Mouse (Mus musculus): Measurements from ENCODE around the gene Ybx3. TPM values are rescaled to one million over a fixed set of nuclear protein-coding genes. Genes with fewer than 3 reads are reported as not detected.

The Ybx3 gene
- polyA plus RNA-seq, 1 experiment from 2014 or later = 42.5 TPM

- H3K36me3 ChIP-seq (replicated peaks) = no peaks in the 10 kb centered on the region
- WGBS = 98% methylated on average over 2 of the region's 2 CpGs
- no peak overlapping the region for H3K4me3 ChIP-seq
- no peaks in the 10 kb centered on the region for H3K9me3 ChIP-seq
- no peaks in the 10 kb centered on the region for H3K4me1 ChIP-seq
- DNase-seq (ENCODE audit: extremely low spot score, low spot score) = no peak
- H3K27me3 ChIP-seq (ENCODE audit: poor library complexity, severe bottlenecking) = no peaks in the 10 kb centered on the region
- no peak overlapping the region for H3K27ac ChIP-seq
These were observed 41.2 kb downstream of the Ybx3 start for GRCm38 (mm10) chr6:131347026-131347425.

DNA sequence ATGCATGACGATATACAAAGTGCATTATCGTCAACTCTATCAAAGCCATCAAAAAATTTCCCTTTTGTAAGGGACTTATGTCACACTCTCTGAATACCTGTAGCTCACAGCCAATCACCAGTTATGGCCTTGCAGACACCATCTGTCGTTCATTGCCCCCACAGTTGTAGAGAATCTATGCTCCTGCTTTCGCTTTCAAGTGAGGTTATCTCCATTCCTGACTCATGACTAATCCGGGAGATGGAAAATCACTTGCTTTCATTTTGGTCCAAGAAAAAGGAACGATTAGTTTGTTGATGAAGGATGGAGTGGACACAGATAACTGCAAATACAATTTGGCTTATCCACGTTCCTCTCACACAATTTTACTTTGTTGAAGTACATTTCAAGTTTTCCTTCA, 43.9 kb downstream of the Ybx3 start:
- H3K9me3 ChIP-seq = no peaks in the 10 kb centered on the region
- WGBS = 91% methylated on average over 7 of the region's 7 CpGs
- no peaks in the 10 kb centered on the region for H3K36me3 ChIP-seq (replicated peaks)
- H3K27ac ChIP-seq = no peak overlapping the region
- H3K27me3 ChIP-seq (ENCODE audit: poor library complexity, severe bottlenecking) = no peaks in the 10 kb centered on the region
- DNase-seq (ENCODE audit: extremely low spot score, low spot score) = no peak
- no peaks in the 10 kb centered on the region for H3K4me1 ChIP-seq
- H3K4me3 ChIP-seq = no peak overlapping the region

GRCm38 (mm10) chr6:131340082-131340481, 48.2 kb downstream of the Ybx3 start:
- Histone ChIP-seq H3K4me1 (no peaks in the 10 kb centered on the region), H3K27me3 (ENCODE audit: poor library complexity, severe bottlenecking) (no peaks in the 10 kb centered on the region), H3K4me3 (no peak overlapping the region), H3K9me3 (peaks cover 4% of the 10 kb centered on the region; the same call in 1 of the 2 replicates), H3K27ac (no peak overlapping the region), H3K36me3 (replicated peaks) (no peaks in the 10 kb centered on the region)
- no peak for DNase-seq (ENCODE audit: extremely low spot score, low spot score)
- WGBS = 78% methylated on average over 3 of the region's 3 CpGs

GRCm38 (mm10) chr6:131339309-131339708, 49.0 kb downstream of the Ybx3 start:
- 88% methylated on average over 3 of the region's 3 CpGs for WGBS
- Histone ChIP-seq H3K4me3 (no peak overlapping the region), H3K36me3 (replicated peaks) (no peaks in the 10 kb centered on the region), H3K4me1 (no peaks in the 10 kb centered on the region), H3K9me3 (peaks cover 4% of the 10 kb centered on the region; the same call in 1 of the 2 replicates), H3K27ac (no peak overlapping the region), H3K27me3 (ENCODE audit: poor library complexity, severe bottlenecking) (no peaks in the 10 kb centered on the region)
- no peak for DNase-seq (ENCODE audit: extremely low spot score, low spot score)

DNA sequence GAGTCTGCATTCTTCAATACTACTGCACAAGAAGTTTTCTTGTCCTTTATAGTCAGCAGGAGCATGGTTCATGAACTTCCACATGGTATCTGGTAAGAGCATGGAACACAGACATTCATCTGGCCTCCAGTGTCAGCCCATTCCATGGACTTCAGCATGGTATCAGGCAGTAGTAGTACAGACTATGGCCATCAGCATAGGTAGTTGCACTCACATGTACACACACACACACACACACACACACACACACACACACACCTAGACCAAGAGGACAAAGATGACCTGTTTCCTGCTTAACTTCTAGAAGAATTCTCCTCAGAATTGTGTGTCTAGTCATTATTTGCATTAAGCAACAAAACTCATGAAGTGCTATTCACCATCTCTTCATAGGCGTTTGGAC, 49.5 kb downstream of the Ybx3 start:
- WGBS = 84% methylated on average over 1 of the region's 1 CpGs
- H3K4me1 ChIP-seq = no peaks in the 10 kb centered on the region
- DNase-seq (ENCODE audit: extremely low spot score, low spot score) = no peak
- no peaks in the 10 kb centered on the region for H3K27me3 ChIP-seq (ENCODE audit: poor library complexity, severe bottlenecking)
- H3K36me3 ChIP-seq (replicated peaks) = no peaks in the 10 kb centered on the region
- H3K4me3 ChIP-seq = no peak overlapping the region
- H3K9me3 ChIP-seq = peaks cover 4% of the 10 kb centered on the region; the same call in 1 of the 2 replicates
- H3K27ac ChIP-seq = no peak overlapping the region

DNA sequence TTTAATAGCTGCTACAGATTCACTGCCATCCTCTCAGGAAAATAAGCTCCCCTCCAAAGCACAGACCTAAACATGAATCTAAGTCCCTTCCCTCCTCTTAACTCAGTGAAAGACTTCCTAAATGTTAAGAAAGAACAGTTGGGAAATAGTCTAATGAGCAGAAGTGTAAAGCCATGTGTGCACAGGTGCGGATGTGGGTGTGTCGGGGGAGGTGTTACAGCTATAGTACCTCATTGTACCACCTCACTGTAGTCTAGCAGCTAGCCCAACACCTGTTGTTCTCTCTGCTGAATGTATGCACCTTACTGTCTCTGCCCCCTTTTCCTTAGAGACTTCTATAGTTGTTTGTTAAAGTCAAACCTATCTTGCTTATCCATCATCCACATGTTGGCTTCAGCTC, 61.2 kb downstream of the Ybx3 start:
- Histone ChIP-seq H3K9me3 (no peaks in the 10 kb centered on the region; the same call in 1 of the 2 replicates), H3K36me3 (replicated peaks) (no peaks in the 10 kb centered on the region), H3K4me1 (no peaks in the 10 kb centered on the region), H3K4me3 (no peak overlapping the region), H3K27me3 (ENCODE audit: poor library complexity, severe bottlenecking) (no peaks in the 10 kb centered on the region), H3K27ac (no peak overlapping the region)
- DNase-seq (ENCODE audit: extremely low spot score, low spot score) = no peak
- 88% methylated on average over 2 of the region's 2 CpGs for WGBS

GRCm38 (mm10) chr6:131321854-131322639, 66.2 kb downstream of the Ybx3 start:
- H3K9me3 ChIP-seq = no peaks in the 10 kb centered on the region; the same call in 1 of the 2 replicates
- 82% methylated on average over 3 of the region's 3 CpGs for WGBS
- no peaks in the 10 kb centered on the region for H3K4me1 ChIP-seq
- no peak overlapping the region for H3K4me3 ChIP-seq
- no peak overlapping the region for H3K27ac ChIP-seq
- H3K36me3 ChIP-seq (replicated peaks) = no peaks in the 10 kb centered on the region
- H3K27me3 ChIP-seq (ENCODE audit: poor library complexity, severe bottlenecking) = no peaks in the 10 kb centered on the region
- DNase-seq (ENCODE audit: extremely low spot score, low spot score) = no peak

DNA sequence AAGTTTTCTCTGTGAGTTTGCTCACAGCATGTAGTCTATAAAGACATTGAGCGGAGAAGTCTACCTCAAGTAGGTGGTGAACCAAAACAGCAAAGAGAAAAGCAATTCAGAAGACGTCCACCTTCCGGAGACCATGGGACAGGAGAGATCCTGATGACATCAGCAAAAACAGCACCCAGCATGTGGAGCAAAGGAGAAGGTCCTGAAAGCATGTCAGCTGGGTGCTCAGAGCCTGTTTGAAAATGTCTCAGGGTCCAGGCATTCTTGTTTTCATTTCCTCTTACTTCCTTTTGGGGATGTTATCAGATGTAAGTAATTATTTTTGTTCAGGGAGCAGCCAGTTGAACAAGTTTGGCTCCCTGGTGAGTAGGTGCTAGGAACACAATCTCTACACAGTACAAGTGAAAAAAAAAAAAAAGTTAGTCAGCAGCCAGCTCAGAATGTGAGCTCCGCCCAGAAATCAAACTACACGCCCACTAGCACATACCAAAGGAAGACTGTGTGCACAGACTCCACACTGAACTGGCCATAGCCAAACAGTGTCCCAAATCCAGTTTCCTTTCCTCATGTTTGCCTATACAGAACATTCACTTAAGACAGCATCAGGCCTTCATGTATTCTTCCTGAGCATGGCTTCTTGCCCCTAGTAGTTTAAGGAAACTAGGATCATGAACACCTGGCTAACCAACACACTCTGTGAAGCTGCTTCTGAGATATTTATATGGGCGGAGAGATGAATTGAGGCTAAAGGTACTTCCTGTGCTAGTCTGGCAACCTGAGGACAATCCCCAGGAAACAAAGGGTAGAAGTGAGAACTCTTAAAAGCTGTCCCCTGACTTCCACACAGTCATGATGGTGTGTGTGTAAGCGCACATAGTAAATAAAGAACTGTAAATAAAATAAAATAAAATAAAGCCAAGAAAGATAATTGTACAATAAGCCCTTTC, 71.8 kb downstream of the Ybx3 start:
- Histone ChIP-seq H3K4me3 (no peak overlapping the region), H3K4me1 (no peaks in the 10 kb centered on the region), H3K36me3 (replicated peaks) (no peaks in the 10 kb centered on the region), H3K9me3 (no peaks in the 10 kb centered on the region), H3K27me3 (ENCODE audit: poor library complexity, severe bottlenecking) (no peaks in the 10 kb centered on the region), H3K27ac (no peak overlapping the region)
- no peak for DNase-seq (ENCODE audit: extremely low spot score, low spot score)
- WGBS = 88% methylated on average over 7 of the region's 7 CpGs

Other genes with a start within 250 kb of the Ybx3 start
- gene Klra2, start 141.1 kb downstream of the Ybx3 start, polyA plus RNA-seq (2016; fragmentation: Nextera tagmentation; extraction: Ambion mirVana) = not detected in 2 replicates
- 58.6 and 59.9 TPM in 2 replicates for gene Magohb, start 95.2 kb downstream of the Ybx3 start, polyA plus RNA-seq (2016; fragmentation: Nextera tagmentation; extraction: Ambion mirVana)
- 0.43 and 0.62 TPM in 2 replicates for gene Styk1, start 34.9 kb downstream of the Ybx3 start, polyA plus RNA-seq (2016; fragmentation: Nextera tagmentation; extraction: Ambion mirVana)
- not detected in 2 replicates for gene 5430401F13Rik, start 97.9 kb upstream of the Ybx3 start, polyA plus RNA-seq (2016; fragmentation: Nextera tagmentation; extraction: Ambion mirVana)
- not detected in 2 replicates for gene Gm6619, start 97.9 kb upstream of the Ybx3 start, polyA plus RNA-seq (2016; fragmentation: Nextera tagmentation; extraction: Ambion mirVana)
- gene Tas2r130, start 242.4 kb upstream of the Ybx3 start, polyA plus RNA-seq (2016; fragmentation: Nextera tagmentation; extraction: Ambion mirVana) = not detected in 2 replicates

Data from forebrain, embryonic 10.5 days (tissue).